Mouse (Mus musculus) erythroblast, embryonic 14.5 days (primary cell): ENCODE measurements around the gene Tmpo. TPM values are rescaled to one million over a fixed set of nuclear protein-coding genes. Genes with fewer than 3 reads are reported as not detected.

ENCODE experiments used
- H3K27me3 ChIP-seq: 2 replicates; pipeline ENCODE4 v1.6.1; 2012; ENCODE audit warnings: inconsistent platforms; ENCODE audit not compliant: control insufficient read depth
- H3K36me3 ChIP-seq: 2 replicates; pipeline ENCODE4 v1.6.1; 2012; ENCODE audit warnings: mild to moderate bottlenecking, inconsistent platforms; ENCODE audit not compliant: control insufficient read depth
- H3K4me1 ChIP-seq: 2 replicates; pipeline ENCODE4 v1.6.1; 2012; ENCODE audit warnings: inconsistent platforms; ENCODE audit not compliant: control insufficient read depth
- H3K4me3 ChIP-seq: replicated peaks from 2 replicates; pipeline ENCODE3; 2012; ENCODE audit warnings: moderate library complexity, mild to moderate bottlenecking, inconsistent platforms
- H3K9me3 ChIP-seq: 2 replicates; pipeline ENCODE4 v1.6.1; 2012; ENCODE audit warnings: low read length, inconsistent platforms, mixed read lengths; ENCODE audit not compliant: control insufficient read depth
- GATA1 ChIP-seq: IDR thresholded peaks from 2 replicates; pipeline ENCODE4 v1.6.1; 2012; ENCODE audit warnings: low read length, inconsistent platforms, mixed read lengths
- TAL1 ChIP-seq: IDR thresholded peaks from 3 replicates; pipeline ENCODE4 v1.6.1; 2012; ENCODE audit warnings: low read length, inconsistent platforms, mixed read lengths
- polyA plus RNA-seq: library from polyadenylated mRNA; stranded (reverse); fragments of >175 nt; gene quantifications from 2 replicates; pipeline ENCODE4 v1.2.3, GENCODE M21; 2012

Tmpo gene
- polyA plus RNA-seq, 1 experiment, result 37.9 TPM

GRCm38 (mm10) chr10:91205632-91206031, 24.5 kb upstream of the Tmpo start:
- no peaks in the 10 kb centered on the region for H3K36me3 ChIP-seq
- H3K27me3 ChIP-seq, result no peaks in the 10 kb centered on the region
- TF ChIP-seq TAL1, result no peak
- no peak for TF ChIP-seq GATA1
- peaks cover 7% of the 10 kb centered on the region for H3K9me3 ChIP-seq
- H3K4me1 ChIP-seq, result no peaks in the 10 kb centered on the region
- no peak overlapping the region for H3K4me3 ChIP-seq

- Histone ChIP-seq H3K9me3 (peaks cover 19% of the 10 kb centered on the region), H3K4me1 (no peaks in the 10 kb centered on the region), H3K4me3 (no peak overlapping the region), H3K27me3 (no peaks in the 10 kb centered on the region), H3K36me3 (no peaks in the 10 kb centered on the region)
- no peak for TF ChIP-seq GATA1
- no peak for TF ChIP-seq TAL1
Measured at GRCm38 (mm10) chr10:91200581-91200980, 19.5 kb upstream of the Tmpo start.

- H3K9me3 ChIP-seq, result peaks cover 19% of the 10 kb centered on the region
- no peaks in the 10 kb centered on the region for H3K36me3 ChIP-seq
- TF ChIP-seq GATA1, result no peak
- no peak for TF ChIP-seq TAL1
- no peak overlapping the region for H3K4me3 ChIP-seq
- no peaks in the 10 kb centered on the region for H3K4me1 ChIP-seq
- no peaks in the 10 kb centered on the region for H3K27me3 ChIP-seq
Measured at GRCm38 (mm10) chr10:91199238-91199780, 18.2 kb upstream of the Tmpo start.

- Histone ChIP-seq H3K36me3 (no peaks in the 10 kb centered on the region), H3K27me3 (no peaks in the 10 kb centered on the region), H3K9me3 (peaks cover 19% of the 10 kb centered on the region), H3K4me1 (no peaks in the 10 kb centered on the region), H3K4me3 (no peak overlapping the region)
- no peak for TF ChIP-seq GATA1
- no peak for TF ChIP-seq TAL1
Measured at GRCm38 (mm10) chr10:91197704-91198103, 16.6 kb upstream of the Tmpo start.

DNA sequence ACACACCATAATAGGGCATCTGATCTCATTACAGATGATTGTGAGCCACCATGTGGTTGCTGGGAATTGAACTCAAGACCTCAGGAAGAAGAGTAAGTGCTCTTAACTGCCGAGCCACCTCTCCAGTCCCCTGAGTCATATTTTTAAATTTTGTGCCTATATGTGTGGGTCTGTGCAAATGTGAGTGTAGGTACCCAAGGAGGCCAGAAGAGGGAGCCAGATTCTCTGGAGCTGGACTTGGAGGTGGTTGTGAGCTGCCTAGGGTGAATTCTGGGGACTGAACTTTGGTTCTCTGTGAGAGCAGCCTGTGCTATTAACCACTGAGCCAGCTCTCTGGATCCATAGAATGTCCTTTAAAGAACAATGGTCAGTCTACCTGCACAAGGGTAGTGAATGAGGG, 15.7 kb upstream of the Tmpo start:
- Histone ChIP-seq H3K4me1 (no peaks in the 10 kb centered on the region), H3K27me3 (no peaks in the 10 kb centered on the region)
- TF ChIP-seq GATA1 (no peak), TAL1 (no peak)

DNA sequence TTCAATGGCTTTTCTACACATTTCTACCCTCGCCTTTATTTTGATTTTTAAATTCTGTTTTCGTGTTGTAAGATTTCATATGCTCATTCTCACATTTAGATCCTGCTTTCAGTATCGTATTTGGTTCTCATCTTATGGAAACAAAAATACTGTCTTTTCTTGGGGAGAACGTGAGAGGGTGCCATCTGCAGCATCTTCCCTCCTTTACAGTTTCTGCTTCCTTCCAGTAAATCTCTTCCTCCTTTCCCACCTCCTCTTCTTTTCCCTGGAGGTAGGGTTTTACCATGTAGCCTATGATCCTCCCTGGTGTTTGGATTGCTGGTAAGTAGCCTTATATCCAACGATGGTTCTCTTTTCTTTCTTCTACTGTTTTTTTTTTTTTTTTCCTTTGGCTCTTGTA, 14.6 kb upstream of the Tmpo start:
- H3K4me3 ChIP-seq, result no peak overlapping the region
- TF ChIP-seq TAL1 (no peak), GATA1 (no peak)
- no peaks in the 10 kb centered on the region for H3K4me1 ChIP-seq
- no peaks in the 10 kb centered on the region for H3K27me3 ChIP-seq
- no peaks in the 10 kb centered on the region for H3K36me3 ChIP-seq
- peaks cover 12% of the 10 kb centered on the region for H3K9me3 ChIP-seq

More for the DNA sequence above, 15.7 kb upstream of the Tmpo start:
- H3K4me3 ChIP-seq, result no peak overlapping the region
- H3K9me3 ChIP-seq, result peaks cover 19% of the 10 kb centered on the region
- H3K36me3 ChIP-seq, result no peaks in the 10 kb centered on the region

DNA sequence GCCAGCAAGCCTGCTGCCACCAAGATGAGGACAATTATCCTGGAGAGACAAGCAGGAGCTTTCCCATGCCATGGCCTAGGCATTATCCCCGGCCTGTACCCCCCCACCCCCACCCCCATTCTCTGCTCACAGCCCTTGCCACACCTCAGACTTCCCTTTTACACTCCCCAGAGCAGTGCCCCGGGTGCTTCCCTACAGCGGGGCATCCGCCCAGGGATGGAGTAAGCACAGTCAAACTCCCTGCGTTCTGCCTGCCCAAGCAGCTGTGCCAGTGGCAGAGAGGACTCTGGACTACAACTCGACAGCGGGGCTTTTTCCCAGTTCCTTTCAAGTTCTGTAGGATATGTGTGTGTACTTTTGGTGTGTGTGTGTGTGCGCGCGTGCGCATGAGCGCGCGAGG, 14.0 kb upstream of the Tmpo start:
- TF ChIP-seq GATA1, result no peak
- no peak for TF ChIP-seq TAL1
- no peak overlapping the region for H3K4me3 ChIP-seq
- peaks cover 9% of the 10 kb centered on the region for H3K9me3 ChIP-seq
- no peaks in the 10 kb centered on the region for H3K4me1 ChIP-seq
- no peaks in the 10 kb centered on the region for H3K36me3 ChIP-seq
- H3K27me3 ChIP-seq, result no peaks in the 10 kb centered on the region

- H3K4me1 ChIP-seq, result peaks cover 17% of the 10 kb centered on the region
- peaks cover 7% of the 10 kb centered on the region for H3K9me3 ChIP-seq
- peaks cover 9% of the 10 kb centered on the region for H3K27me3 ChIP-seq
- no peak overlapping the region for H3K4me3 ChIP-seq
- TF ChIP-seq TAL1 (no peak), GATA1 (no peak)
- H3K36me3 ChIP-seq, result no peaks in the 10 kb centered on the region
Measured at GRCm38 (mm10) chr10:91191851-91192250, 10.7 kb upstream of the Tmpo start.

DNA sequence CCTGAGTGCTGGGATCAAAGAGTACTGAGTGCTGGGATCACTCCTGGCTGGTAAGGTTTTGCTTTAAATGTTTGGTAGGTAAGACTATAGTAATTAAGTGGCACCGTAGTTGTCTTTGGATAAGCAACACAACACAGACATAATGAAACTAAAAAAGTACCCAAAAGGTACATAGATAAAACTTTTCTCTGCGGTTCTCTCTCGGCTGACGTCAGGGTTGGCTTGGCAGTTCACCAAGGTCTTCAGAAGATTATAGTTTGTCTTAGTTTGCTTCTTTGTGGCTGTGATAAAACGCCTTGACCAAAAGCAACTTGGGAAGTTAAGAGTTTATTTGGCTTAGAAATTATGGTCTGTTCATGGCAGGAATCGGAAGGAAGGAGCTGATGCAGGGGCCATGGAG, 8.4 kb upstream of the Tmpo start:
- no peak overlapping the region for H3K4me3 ChIP-seq
- TF ChIP-seq GATA1 (no peak), TAL1 (no peak)
- peaks cover 24% of the 10 kb centered on the region for H3K4me1 ChIP-seq
- H3K36me3 ChIP-seq, result no peaks in the 10 kb centered on the region
- no peaks in the 10 kb centered on the region for H3K9me3 ChIP-seq
- H3K27me3 ChIP-seq, result peaks cover 11% of the 10 kb centered on the region
